Mouse (Mus musculus) naive thymus-derived CD4-positive, alpha-beta T cell, adult 5 months (primary cell): ENCODE data around the gene Rpl22. TPM values are rescaled to one million over a fixed set of nuclear protein-coding genes. Genes with fewer than 3 reads are reported as not detected.

ENCODE experiments used
- polyA plus RNA-seq: library from polyadenylated mRNA; unstranded; fragments of 100-300 nt; shearing (Covaris generic); gene quantifications from one replicate; pipeline ENCODE4 v1.2.1, GENCODE M21; 2017

The Rpl22 gene
- polyA plus RNA-seq, result 542 TPM

GRCm38 (mm10) chr4:152325574-152326411 is at the start of gene Rpl22:
TSS of gene Rpl22 (plus strand) at chr4:152325742.

GRCm38 (mm10) chr4:152291562-152291961 is 34.0 kb upstream of the Rpl22 start, which contains the start of gene Hes3:
TSS of gene Hes3 (minus strand) at chr4:152291662.

GRCm38 (mm10) chr4:152296874-152297861 is 28.4 kb upstream of the Rpl22 start, which contains the start of gene Icmt:
TSS of gene Icmt (plus strand) at chr4:152297227.

GRCm38 (mm10) chr4:152318517-152319234 is 6.9 kb upstream of the Rpl22 start, which contains the start of gene Rnf207:
TSS of gene Rnf207 (minus strand) at chr4:152318993.

GRCm38 (mm10) chr4:152338419-152339292 is 13.1 kb downstream of the Rpl22 start, which contains the start of gene Chd5:
TSS of gene Chd5 (plus strand) at chr4:152338651.

Other genes with a start within 250 kb of the Rpl22 start
- 72.7 TPM for gene Tnfrsf25, start 209.8 kb upstream of the Rpl22 start, polyA plus RNA-seq
- gene Espn, start 173.4 kb upstream of the Rpl22 start, polyA plus RNA-seq, result 9.3 TPM
- gene Hes2, start 166.9 kb upstream of the Rpl22 start, polyA plus RNA-seq, result not detected
- 6.2 TPM for gene Acot7, start 147.6 kb upstream of the Rpl22 start, polyA plus RNA-seq
- gene Gpr153, start 51.5 kb upstream of the Rpl22 start, polyA plus RNA-seq, result not detected
- not detected for gene Hes3, start 34.1 kb upstream of the Rpl22 start, polyA plus RNA-seq
- gene Icmt, start 28.5 kb upstream of the Rpl22 start, polyA plus RNA-seq, result 21.6 TPM
- not detected for gene Rnf207, start 6.7 kb upstream of the Rpl22 start, polyA plus RNA-seq
- gene Chd5, start 12.9 kb downstream of the Rpl22 start, polyA plus RNA-seq, result not detected
- 0.88 TPM for gene Nphp4, start 151.0 kb downstream of the Rpl22 start, polyA plus RNA-seq
- 103 TPM for gene Kcnab2, start 152.1 kb downstream of the Rpl22 start, polyA plus RNA-seq